Mouse (Mus musculus) G1E (cell line): ENCODE measurements at regions not wholly inside any gene's neighbourhood (a gene's known extent, or its start where the extent isn't known, plus 50 kb on each side); places are given as distances from the start of the nearest gene placed in this dataset.

Experiments
- CTCF ChIP-seq: IDR thresholded peaks from 2 replicates; pipeline ENCODE4 v1.5.1; 2012; ENCODE audit warnings: low read depth, low read length, inconsistent platforms, mixed read lengths
- GATA1 ChIP-seq: IDR thresholded peaks from 2 replicates; pipeline ENCODE4 v1.6.1; 2012; ENCODE audit warnings: borderline replicate concordance, low read length, inconsistent platforms, mixed read lengths
- TAL1 ChIP-seq: conservative IDR thresholded peaks from 2 replicates; pipeline ENCODE4 v1.6.1; 2012; ENCODE audit warnings: low read depth, low read length, inconsistent platforms, mixed read lengths

DNA sequence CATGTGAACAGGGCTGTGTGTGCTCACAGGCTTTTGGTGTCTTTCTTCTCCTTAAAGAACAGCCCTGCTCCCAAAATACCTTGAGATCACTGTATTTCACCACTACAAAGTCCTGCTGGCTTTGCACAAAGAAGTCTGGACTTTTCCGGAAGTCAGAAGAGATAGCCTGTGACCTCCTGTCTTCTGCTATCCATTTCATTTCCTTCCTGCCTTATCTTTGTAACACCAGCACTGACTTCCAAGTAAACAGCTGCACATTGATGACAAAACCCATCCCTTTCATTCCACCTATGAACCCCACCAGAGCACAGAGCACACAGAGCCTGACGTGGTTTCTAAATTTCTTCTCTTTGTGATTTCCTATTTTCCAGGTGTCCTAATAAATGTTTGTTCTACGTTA is 408.5 kb downstream of the Fat4 start:
- TF ChIP-seq CTCF (no peak), TAL1 (no peak), GATA1 (no peak)
